In the genomic region with DNA sequence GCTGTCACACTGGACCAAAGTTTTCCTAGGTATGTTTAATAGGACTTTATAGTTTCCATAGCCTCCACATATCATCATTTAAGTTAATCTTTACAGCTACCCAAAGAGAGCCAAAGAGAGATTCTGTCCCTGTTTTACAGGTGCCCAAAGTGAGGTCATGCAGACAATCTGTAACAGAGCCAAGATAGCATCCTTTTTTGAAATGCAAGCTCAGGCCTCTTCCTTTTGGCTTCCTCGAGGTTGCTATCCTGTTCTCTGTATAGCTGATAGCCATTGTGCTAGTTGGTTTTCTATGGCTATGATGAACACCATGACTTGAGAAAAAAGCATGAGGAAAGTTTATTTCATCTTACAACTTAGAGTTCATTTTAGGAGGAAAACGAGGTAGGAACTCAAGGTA, we compare ENCODE assay signal across 14 mouse cellular contexts.
DNase-seq lines count a peak whose midpoint lies in the region; ATAC-seq and TF ChIP-seq lines count a peak whose summit lies in the region.
"Had no signal": no experiment of that assay in that cellular context is flagged by ENCODE, and none has a peak within 500 bp of the region (broad histone marks: within the 10 kb centered on the region; RNA-seq: fewer than 3 reads in every experiment).

No protein-coding gene starts in this region.

- peaks cover 7% of the 10 kb centered on the region; the same call in 1 of the 2 replicates for H3K4me1 ChIP-seq in embryonic facial prominence, embryonic 13.5 days
- peaks cover 5% of the 10 kb centered on the region; the same call in 1 of the 2 replicates for H3K4me1 ChIP-seq in embryonic facial prominence, embryonic 10.5 days
- H3K4me1 ChIP-seq in heart, embryonic 14.5 days (ENCODE audit: control insufficient read depth in 2 of 2, insufficient read depth in 2 of 2, low read length in 2 of 2) = peaks cover 15 to 37% of the 10 kb centered on the region in 2 experiments
- H3K4me1 ChIP-seq in lung, embryonic 14.5 days (ENCODE audit: insufficient read depth) = peaks cover 17% of the 10 kb centered on the region; the same call in 1 of the 2 replicates
- peaks cover 15% of the 10 kb centered on the region for H3K4me1 ChIP-seq in limb, embryonic 15.5 days
- H3K4me1 ChIP-seq: hindbrain, embryonic 13.5 days had no signal

- no peak for DNase-seq in embryonic facial prominence, embryonic 10.5 days (ENCODE audit: low spot score)
- DNase-seq in heart, adult 18-20 months = no peak
- no peak for DNase-seq in lung, embryonic 14.5 days
- no peak for DNase-seq in lung, postnatal 14 days
- no peak for DNase-seq in right cerebral cortex, postnatal 4 days

- no peak overlapping the region for H3K4me3 ChIP-seq in embryonic facial prominence, embryonic 13.5 days
- no peak overlapping the region for H3K4me3 ChIP-seq in embryonic facial prominence, embryonic 10.5 days
- no peak overlapping the region for H3K4me3 ChIP-seq in heart, embryonic 14.5 days (ENCODE audit: control insufficient read depth in 1 of 2, insufficient read depth in 1 of 2, low read depth in 1 of 2, low read length in 2 of 2)
- H3K4me3 ChIP-seq in lung, embryonic 14.5 days (ENCODE audit: low read depth, low read length) = no peak overlapping the region
- H3K4me3 ChIP-seq in limb, embryonic 15.5 days = no peak overlapping the region
- H3K4me3 ChIP-seq: embryonic facial prominence, embryonic 12.5 days; forebrain, embryonic 10.5 days; hindbrain, embryonic 13.5 days; myocyte; neural tube, embryonic 15.5 days had no signal

- 89% methylated on average over 2 of the region's 2 CpGs for WGBS in embryonic facial prominence, embryonic 13.5 days
- WGBS in embryonic facial prominence, embryonic 10.5 days = 90% methylated on average over 2 of the region's 2 CpGs
- WGBS in heart, embryonic 14.5 days = 58% methylated on average over 2 of the region's 2 CpGs
- 65% methylated on average over 2 of the region's 2 CpGs for WGBS in lung, embryonic 14.5 days
- WGBS in limb, embryonic 15.5 days = 60% methylated on average over 2 of the region's 2 CpGs

- peaks cover 16% of the 10 kb centered on the region; the same call in 1 of the 2 replicates for H3K36me3 ChIP-seq in embryonic facial prominence, embryonic 13.5 days
- H3K36me3 ChIP-seq in embryonic facial prominence, embryonic 10.5 days (replicated peaks) = peaks cover 26% of the 10 kb centered on the region
- H3K36me3 ChIP-seq in heart, embryonic 14.5 days (ENCODE audit: control insufficient read depth, insufficient read depth, low read length) = no peaks in the 10 kb centered on the region
- H3K36me3 ChIP-seq in lung, embryonic 14.5 days (ENCODE audit: insufficient read depth) = no peaks in the 10 kb centered on the region
- peaks cover 3% of the 10 kb centered on the region; the same call in 1 of the 2 replicates for H3K36me3 ChIP-seq in limb, embryonic 15.5 days
- H3K36me3 ChIP-seq: neural tube, embryonic 15.5 days had no signal

- no peaks in the 10 kb centered on the region for H3K9me3 ChIP-seq in embryonic facial prominence, embryonic 13.5 days
- H3K9me3 ChIP-seq in embryonic facial prominence, embryonic 10.5 days = no peaks in the 10 kb centered on the region
- no peaks in the 10 kb centered on the region for H3K9me3 ChIP-seq in heart, embryonic 14.5 days (ENCODE audit: control insufficient read depth, low read length)
- H3K9me3 ChIP-seq in lung, embryonic 14.5 days (ENCODE audit: low read depth, low read length) = no peaks in the 10 kb centered on the region
- H3K9me3 ChIP-seq in limb, embryonic 15.5 days = no peaks in the 10 kb centered on the region
- H3K9me3 ChIP-seq: embryonic facial prominence, embryonic 12.5 days; forebrain, embryonic 10.5 days; hindbrain, embryonic 13.5 days; neural tube, embryonic 15.5 days had no signal

- no peak for ATAC-seq in embryonic facial prominence, embryonic 13.5 days (ENCODE audit: insufficient number of reproducible peaks, insufficient read depth, low FRiP score, low TSS enrichment, low read depth)
- peak; percentile 49; the same call in 1 of the 2 replicates for ATAC-seq in heart, embryonic 14.5 days (ENCODE audit: insufficient number of reproducible peaks, insufficient read depth, low FRiP score, low read depth)
- ATAC-seq in lung, embryonic 14.5 days (ENCODE audit: insufficient read depth) = no peak
- ATAC-seq in limb, embryonic 15.5 days (ENCODE audit: insufficient number of reproducible peaks, low FRiP score, low TSS enrichment, low read depth) = no peak
- ATAC-seq: intestine, postnatal 0 days had no signal

- H3K27me3 ChIP-seq in embryonic facial prominence, embryonic 13.5 days = no peaks in the 10 kb centered on the region
- no peaks in the 10 kb centered on the region for H3K27me3 ChIP-seq in embryonic facial prominence, embryonic 10.5 days (replicated peaks; ENCODE audit: low read depth, poor library complexity, severe bottlenecking)
- H3K27me3 ChIP-seq in heart, embryonic 14.5 days (ENCODE audit: control insufficient read depth, insufficient read depth, low read length) = no peaks in the 10 kb centered on the region
- no peaks in the 10 kb centered on the region for H3K27me3 ChIP-seq in lung, embryonic 14.5 days (ENCODE audit: insufficient read depth, low read length)
- no peaks in the 10 kb centered on the region for H3K27me3 ChIP-seq in limb, embryonic 15.5 days
- H3K27me3 ChIP-seq: embryonic facial prominence, embryonic 12.5 days; hindbrain, embryonic 13.5 days; neural tube, embryonic 15.5 days had no signal

- peak overlapping the region; percentile 12 for H3K27ac ChIP-seq in embryonic facial prominence, embryonic 13.5 days
- H3K27ac ChIP-seq in embryonic facial prominence, embryonic 10.5 days (replicated peaks) = no peak overlapping the region
- peak overlapping the region; percentile 68 to 89 for H3K27ac ChIP-seq in heart, embryonic 14.5 days (replicated peaks in 1 of 2; ENCODE audit: control insufficient read depth in 1 of 2, insufficient read depth in 1 of 2, low read depth in 2 of 2, low read length in 2 of 2)
- H3K27ac ChIP-seq in lung, embryonic 14.5 days (ENCODE audit: low read depth) = peak overlapping the region; percentile 69
- peak overlapping the region; percentile 55 for H3K27ac ChIP-seq in limb, embryonic 15.5 days
- H3K27ac ChIP-seq: forebrain, embryonic 10.5 days; hindbrain, embryonic 13.5 days; neural tube, embryonic 15.5 days had no signal

- H3K4me2 ChIP-seq in embryonic facial prominence, embryonic 13.5 days = no peak overlapping the region
- H3K4me2 ChIP-seq in heart, embryonic 14.5 days (ENCODE audit: low read length) = no peak overlapping the region
- H3K4me2 ChIP-seq in lung, embryonic 14.5 days = no peak overlapping the region
- no peak overlapping the region for H3K4me2 ChIP-seq in limb, embryonic 15.5 days
- H3K4me2 ChIP-seq: embryonic facial prominence, embryonic 12.5 days; hindbrain, embryonic 13.5 days; neural tube, embryonic 15.5 days had no signal

- no peak for TF ChIP-seq CTCF in lung, embryonic 14.5 days (IDR thresholded peaks at IDR 0.05; ENCODE audit: low read depth)

- H3K9ac ChIP-seq in embryonic facial prominence, embryonic 13.5 days = no peak overlapping the region
- no peak overlapping the region for H3K9ac ChIP-seq in heart, embryonic 14.5 days (ENCODE audit: low read length)
- H3K9ac ChIP-seq in lung, embryonic 14.5 days = no peak overlapping the region
- no peak overlapping the region for H3K9ac ChIP-seq in limb, embryonic 15.5 days
- H3K9ac ChIP-seq: embryonic facial prominence, embryonic 12.5 days; hindbrain, embryonic 13.5 days; neural tube, embryonic 15.5 days had no signal
